Mouse (Mus musculus) layer of hippocampus, adult 9-11 months (tissue): ENCODE measurements at regions not wholly inside any gene's neighbourhood (a gene's known extent, or its start where the extent isn't known, plus 50 kb on each side); places are given as distances from the start of the nearest gene placed in this dataset.
"Not testable (repeated sequence)": the region's sequence is repeated elsewhere in the genome, so short reads cannot be mapped to it uniquely, and the experiment has no call there.

Experiments used
- DNase-seq: peaks from one replicate; pipeline ENCODE4 v3.0.0; 2022

- DNase-seq = no peak
These were observed 110.6 kb upstream of the Rmdn2 start for GRCm38 (mm10) chr17:79501031-79501474.

DNA sequence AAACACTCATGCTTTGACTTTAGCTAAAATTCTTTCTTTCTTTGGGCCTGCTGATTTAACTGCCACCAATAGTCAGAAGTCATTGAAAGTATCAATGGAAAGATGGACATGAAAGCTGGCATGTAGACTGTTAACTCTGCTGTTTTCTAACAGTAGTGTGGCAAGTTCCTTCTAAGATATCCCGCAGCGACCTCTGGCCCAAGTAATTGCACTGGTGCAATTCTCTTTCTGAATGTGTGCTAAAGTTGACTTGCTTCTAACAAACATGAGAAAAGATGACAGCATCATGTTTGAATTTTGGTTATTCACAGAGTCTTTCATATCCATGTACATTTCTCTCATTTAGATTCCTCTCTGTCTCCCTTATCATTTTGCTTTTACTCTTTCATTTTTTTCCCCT, 109.7 kb upstream of the Rmdn2 start:
- no peak for DNase-seq

- DNase-seq = no peak
These were observed 108.6 kb upstream of the Rmdn2 start for GRCm38 (mm10) chr17:79503037-79503436.

- no peak for DNase-seq
These were observed 107.5 kb upstream of the Rmdn2 start for GRCm38 (mm10) chr17:79504209-79504608.

- no peak for DNase-seq
These were observed 106.1 kb upstream of the Rmdn2 start for GRCm38 (mm10) chr17:79505565-79505964.

DNA sequence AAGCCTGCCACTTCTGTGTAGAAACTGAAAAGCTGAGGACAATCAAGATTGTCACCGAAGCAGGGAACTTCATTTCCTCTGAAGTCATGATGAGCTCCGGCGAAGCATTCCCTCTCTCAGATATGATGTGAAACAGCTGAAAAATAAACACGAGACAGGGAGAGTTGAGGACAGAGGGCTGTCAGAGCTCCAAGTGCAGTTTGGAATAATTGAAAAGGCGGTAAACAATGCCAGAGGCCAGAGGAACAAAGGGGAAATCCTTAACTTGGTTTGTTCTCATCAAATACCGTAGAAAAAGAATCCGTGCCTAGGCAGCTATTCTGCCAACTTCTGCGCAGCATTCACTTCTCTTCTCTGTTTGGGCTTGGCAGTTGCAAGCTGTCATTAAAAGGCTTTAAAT, 102.4 kb upstream of the Rmdn2 start:
- DNase-seq = no peak

GRCm38 (mm10) chr17:79509957-79510710, 101.5 kb upstream of the Rmdn2 start:
- DNase-seq = no peak

DNA sequence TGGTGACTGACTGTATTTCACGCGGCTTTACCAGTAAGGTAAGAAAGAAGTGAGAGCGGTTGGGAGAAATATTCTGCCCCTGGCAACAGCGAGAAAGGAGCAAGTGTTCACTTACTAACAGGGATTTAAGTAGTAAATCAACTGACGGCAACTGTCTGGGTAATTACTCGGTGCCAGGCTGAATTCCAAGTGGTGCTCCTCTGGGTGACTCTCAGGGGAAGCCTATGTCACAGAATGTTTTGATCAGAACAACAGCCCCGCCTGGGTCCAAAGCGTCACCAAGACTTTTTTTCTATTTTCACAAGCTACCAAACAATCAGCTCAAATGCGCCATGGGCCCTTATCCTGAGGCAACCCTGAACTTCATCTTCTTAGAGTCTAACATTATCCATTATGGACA, 100.4 kb upstream of the Rmdn2 start:
- no peak for DNase-seq

GRCm38 (mm10) chr17:79514076-79514475, 97.6 kb upstream of the Rmdn2 start:
- DNase-seq = no peak

DNA sequence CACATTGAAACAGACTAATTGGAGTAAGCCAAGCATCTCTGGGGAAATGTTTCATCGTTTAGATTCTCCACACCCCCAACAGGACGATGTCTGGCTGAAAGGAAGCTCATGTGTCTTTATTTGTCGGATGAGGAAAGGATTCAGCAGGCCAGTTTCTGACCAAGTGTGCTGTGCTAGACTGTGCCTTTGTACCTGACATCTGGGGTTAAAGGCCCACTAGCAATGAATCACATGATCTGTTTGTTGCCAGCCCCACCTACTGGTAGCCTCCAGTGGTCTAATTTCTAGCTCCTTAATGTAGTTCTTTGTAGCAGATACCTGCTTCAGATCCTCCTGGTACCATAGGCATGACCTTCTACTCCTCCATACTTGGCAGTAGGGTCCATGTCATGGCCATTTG, 93.5 kb upstream of the Rmdn2 start:
- no peak for DNase-seq

DNA sequence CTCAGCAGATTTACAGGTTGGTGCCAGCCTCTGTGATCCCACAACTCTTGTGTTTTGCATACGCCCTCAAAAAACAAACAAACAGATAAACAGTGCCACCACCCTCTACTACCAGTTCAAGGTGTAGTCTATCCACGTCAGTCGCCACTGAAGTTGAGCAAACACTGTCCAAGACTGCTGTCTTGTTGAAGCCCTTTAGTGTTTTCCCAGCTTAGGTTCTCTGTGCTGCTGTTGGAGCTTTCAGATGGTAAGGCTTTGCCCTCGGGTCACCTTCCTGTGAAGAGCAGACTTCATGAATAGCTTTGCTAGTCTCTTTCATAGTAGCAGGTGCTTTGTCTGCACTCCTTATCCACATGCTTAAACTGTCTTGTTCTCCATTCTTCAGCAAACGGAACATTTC, 93.0 kb upstream of the Rmdn2 start:
- DNase-seq = no peak

DNA sequence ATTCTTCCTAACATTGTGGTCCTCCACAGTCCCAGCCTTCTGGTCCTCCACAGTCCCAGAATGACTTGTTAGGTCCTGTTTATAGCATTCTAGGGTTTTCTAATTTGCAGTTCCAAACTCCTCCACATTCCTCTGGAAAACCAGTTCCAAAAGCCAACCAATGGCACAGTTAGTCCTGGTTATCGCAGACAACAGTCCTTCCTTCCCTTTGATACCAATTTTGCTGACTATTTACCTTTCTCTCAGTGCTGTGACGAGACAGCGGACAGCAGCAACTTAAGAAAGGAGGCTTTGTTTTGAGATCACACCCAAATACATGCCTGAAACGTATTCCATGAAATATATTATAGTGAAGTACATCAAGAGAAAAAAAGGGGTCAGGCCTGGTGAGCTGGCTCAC, 92.3 kb upstream of the Rmdn2 start:
- DNase-seq = no peak

DNA sequence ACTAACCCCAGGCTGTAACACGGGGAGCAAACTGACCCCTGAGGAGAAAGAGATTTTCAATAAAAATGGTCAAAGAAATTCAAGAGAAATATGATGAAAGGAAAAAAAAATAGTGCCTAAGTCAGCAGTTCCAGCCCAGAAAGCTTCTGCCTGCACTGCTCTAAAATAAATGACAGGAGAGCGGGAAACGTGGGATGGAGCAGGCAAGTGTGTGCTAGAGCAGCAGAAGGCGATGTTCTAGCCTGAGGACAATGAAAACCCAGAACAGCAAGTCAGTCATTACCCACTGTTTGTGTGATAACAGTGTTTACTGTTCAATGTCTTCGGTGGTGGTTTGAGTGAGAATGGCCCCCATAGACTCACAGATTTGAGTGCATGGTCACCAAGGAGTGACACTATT, 91.4 kb upstream of the Rmdn2 start:
- peak; percentile 22 for DNase-seq

DNA sequence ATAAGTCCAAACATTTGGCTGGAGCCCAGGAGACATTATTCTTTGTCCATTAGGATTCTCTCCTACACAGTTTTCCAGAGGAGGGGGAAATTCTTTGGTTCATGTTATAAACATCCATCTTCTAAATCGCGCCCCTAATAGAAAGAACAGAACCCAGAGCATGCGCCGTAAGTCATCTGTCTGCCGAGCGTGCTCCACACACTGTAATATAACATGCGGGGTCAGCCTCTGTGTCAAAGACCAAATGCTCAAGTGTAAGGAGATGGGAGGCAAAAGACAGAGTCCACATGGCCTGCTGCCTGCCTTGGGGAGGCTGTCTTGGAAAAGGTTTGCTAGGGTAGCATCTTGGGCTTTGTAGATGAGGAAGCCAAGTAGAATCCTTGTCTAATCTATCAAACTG, 90.0 kb upstream of the Rmdn2 start:
- DNase-seq = no peak

GRCm38 (mm10) chr17:79523230-79523629, 88.4 kb upstream of the Rmdn2 start:
- no peak for DNase-seq

DNA sequence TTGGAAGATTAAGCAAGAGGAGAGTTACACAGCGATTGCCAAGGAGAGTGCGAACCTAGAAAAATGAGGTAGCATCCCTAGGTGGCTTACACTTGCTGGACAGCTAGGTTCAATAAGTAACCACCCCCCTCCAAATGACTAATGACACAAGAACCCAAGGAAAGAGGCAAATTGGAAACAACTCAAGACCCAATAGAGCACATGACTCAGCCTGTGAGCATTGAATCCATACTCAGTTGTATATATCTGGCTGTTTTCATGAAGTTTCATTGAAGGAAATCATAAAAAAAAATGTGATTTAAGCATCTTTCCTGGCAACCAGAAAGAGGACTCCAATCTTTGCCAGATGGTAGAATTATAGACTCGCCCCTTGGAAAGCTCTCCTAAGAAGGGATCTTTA, 84.3 kb upstream of the Rmdn2 start:
- DNase-seq = no peak

DNA sequence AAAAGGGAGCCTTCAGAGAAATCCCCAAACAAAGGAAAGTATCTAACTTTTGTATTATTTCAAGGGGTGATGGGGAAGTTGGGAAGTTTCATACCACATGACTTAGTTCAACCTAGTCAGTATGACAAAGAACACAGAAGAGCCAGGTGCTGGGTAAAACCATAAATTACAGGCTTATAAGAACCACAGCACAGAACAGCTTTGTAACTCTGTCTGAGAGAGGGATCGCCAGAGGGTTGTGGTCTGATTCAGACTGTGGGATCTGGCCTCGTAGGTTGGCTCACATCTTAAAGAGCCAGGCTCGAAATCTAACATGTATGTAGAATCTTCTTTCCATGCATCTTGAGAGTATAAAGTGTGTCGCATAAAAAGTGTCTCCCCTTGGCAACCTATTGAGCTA, 75.1 kb upstream of the Rmdn2 start:
- DNase-seq = no peak

DNA sequence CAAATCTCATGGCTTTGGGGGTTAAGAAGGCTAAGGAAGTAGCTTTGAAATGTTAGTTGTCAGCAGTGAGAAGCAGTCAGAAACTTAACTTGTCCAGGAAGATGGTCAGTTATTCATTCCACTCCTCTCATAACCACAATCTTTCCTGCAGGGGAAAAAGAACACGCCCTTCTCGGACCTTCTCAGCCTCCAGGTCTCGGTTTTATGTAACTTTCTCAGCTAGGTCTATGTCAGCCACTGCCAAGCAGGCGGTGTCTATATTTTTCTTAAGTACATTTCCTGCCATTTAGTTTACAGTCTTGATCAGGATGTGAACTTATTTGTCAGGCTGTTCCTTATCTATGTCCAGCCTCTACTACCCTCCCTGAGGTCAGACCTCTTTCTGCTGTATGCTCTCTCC, 72.9 kb upstream of the Rmdn2 start:
- no peak for DNase-seq

GRCm38 (mm10) chr17:79540038-79540437, 71.6 kb upstream of the Rmdn2 start:
- DNase-seq = no peak

DNA sequence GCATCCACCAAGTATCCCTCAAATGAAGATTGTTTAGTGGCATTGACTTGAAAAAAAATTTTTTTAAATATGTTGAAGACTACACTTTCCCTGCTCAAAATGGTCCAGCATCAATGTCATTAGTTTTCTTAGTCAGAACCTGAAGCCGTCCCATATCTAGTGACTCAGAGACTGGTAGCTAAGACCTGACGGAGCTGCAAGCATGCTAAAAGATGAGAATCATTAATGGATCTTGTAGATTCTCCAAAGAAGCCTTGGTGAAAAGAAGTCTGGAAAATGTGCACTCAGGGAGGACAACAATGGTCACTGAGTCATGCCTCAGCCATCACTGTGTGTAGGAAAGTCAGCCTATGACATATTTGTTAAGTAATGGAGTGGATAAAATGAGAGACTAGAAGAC, 71.2 kb upstream of the Rmdn2 start:
- DNase-seq = no peak

DNA sequence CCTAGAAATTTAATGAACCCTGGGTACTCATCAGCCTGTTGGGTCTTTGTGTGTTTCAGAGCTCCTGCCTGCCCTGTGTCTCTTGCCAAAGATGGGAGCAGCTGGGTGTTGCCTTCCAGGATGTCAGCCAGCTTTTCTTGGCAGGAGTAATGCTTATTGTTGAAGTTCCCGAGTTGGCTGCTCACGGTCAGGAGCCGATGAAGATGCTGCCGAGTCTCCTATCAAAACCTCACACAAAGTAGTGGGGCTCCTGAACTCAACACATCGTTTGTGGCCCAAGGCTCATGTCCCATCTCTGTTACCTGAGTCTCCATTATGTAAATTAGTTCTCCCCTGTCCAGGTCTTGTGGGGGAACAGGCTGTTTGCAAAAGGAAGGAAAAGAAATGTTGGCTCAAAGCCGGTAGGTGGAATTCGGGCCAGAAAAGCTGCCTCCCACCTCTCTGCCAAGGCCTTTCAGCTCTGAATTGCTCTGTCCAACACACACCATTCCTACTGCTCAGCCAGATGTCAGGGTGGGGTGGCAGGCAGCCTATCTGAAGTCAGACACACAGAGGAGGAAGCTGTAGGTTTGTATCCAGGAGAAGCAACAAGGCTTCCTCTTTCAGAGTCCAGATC, 67.6 kb upstream of the Rmdn2 start:
- peak; percentile 3 for DNase-seq

GRCm38 (mm10) chr17:79545878-79546277, 65.8 kb upstream of the Rmdn2 start:
- DNase-seq = no peak

DNA sequence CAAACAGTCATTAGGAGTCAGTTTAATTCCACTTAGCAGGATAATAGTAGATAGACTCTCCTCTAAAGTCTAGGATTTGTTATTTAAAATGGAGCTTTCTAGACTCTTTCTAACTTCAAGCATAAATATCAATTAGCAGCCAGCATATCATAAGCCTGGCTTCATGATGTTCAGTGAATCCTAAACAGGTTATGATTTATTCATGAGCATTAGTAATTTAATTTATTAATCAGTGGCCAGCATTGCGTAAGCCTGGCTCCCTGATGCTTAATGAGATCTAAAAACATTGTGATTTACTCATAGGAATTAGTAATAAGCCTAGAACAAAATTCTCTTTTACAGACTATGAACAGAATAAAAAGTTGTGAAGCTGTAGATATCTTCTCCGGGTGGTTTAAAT, 64.6 kb upstream of the Rmdn2 start:
- DNase-seq = no peak

DNA sequence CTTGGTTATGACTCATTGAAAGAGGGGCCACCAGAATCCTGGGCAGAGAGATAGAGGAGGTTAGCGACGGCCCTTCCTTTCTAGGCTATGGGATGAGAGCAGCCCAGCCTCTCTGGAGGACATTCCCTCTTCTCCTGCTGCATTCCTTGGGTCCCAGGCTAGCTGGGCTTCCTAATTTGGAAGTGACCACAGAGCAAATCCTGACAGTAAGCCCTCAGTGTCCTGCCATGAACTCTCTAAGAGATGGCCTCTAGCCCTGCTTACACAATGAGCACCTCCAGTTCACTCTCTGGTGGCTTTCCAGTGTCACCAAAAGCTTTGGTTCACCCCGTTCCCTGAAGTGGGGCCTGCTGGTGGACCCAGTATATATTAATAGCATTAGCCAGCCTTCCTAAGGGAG, 64.1 kb upstream of the Rmdn2 start:
- DNase-seq = no peak

GRCm38 (mm10) chr17:79550409-79550808, 61.3 kb upstream of the Rmdn2 start:
- DNase-seq = not testable (repeated sequence)
